Mouse (Mus musculus): ENCODE results near the gene Lrmda. TPM values are rescaled to one million over a fixed set of nuclear protein-coding genes. Genes with fewer than 3 reads are reported as not detected.
"Not testable (repeated sequence)": the region's sequence is repeated elsewhere in the genome, so short reads cannot be mapped to it uniquely, and the experiment has no call there.

The Lrmda gene
- polyA plus RNA-seq, 1 experiment from 2014 or later = 0.23 TPM

- not testable (repeated sequence) for H3K9me3 ChIP-seq
These were observed 782.2 kb downstream of the Lrmda start for GRCm38 (mm10) chr14:22801714-22802113.

GRCm38 (mm10) chr14:22807324-22807723 is 787.8 kb downstream of the Lrmda start:
- peak; percentile 44; the same call in 1 of the 2 replicates for ATAC-seq
- Histone ChIP-seq H3K27me3 (peaks cover 45% of the 10 kb centered on the region), H3K4me3 (replicated peaks) (no peak overlapping the region), H3K27ac (no peak overlapping the region; the same call in 1 of the 2 replicates), H3K9ac (replicated peaks) (no peak overlapping the region), H3K4me1 (replicated peaks) (peaks cover 28% of the 10 kb centered on the region), H3K4me2 (replicated peaks) (peak overlapping the region; percentile 55), H3K9me3 (no peaks in the 10 kb centered on the region), H3K36me3 (no peaks in the 10 kb centered on the region)
- WGBS = 0% methylated on average over 3 of the region's 3 CpGs

More at GRCm38 (mm10) chr14:22801714-22802113, 782.2 kb downstream of the Lrmda start:
- H3K27me3 ChIP-seq; H3K4me1 ChIP-seq (replicated peaks); H3K4me2 ChIP-seq (replicated peaks); ATAC-seq; H3K4me3 ChIP-seq (replicated peaks); H3K27ac ChIP-seq; H3K36me3 ChIP-seq; H3K9ac ChIP-seq (replicated peaks): not testable (repeated sequence)
- WGBS = 80% methylated on average over 4 of the region's 4 CpGs

- H3K27me3 ChIP-seq = peaks cover 50% of the 10 kb centered on the region
- no peak overlapping the region; the same call in 1 of the 2 replicates for H3K9ac ChIP-seq (replicated peaks)
- under 1% methylated on average over 20 of the region's 20 CpGs for WGBS
- peaks cover 32% of the 10 kb centered on the region for H3K4me1 ChIP-seq (replicated peaks)
- H3K4me2 ChIP-seq (replicated peaks) = peak overlapping the region; percentile 55
- H3K27ac ChIP-seq = 0 out of 2 replicates have a peak overlapping the region, but pooled peaks have one; percentile 37
- peak overlapping the region; percentile 32 for H3K4me3 ChIP-seq (replicated peaks)
- no peaks in the 10 kb centered on the region for H3K9me3 ChIP-seq
- H3K36me3 ChIP-seq = no peaks in the 10 kb centered on the region
- ATAC-seq = peak; percentile 91
These were observed 788.4 kb downstream of the Lrmda start for GRCm38 (mm10) chr14:22807726-22808594.

- Histone ChIP-seq H3K9ac (replicated peaks) (no peak overlapping the region), H3K9me3 (no peaks in the 10 kb centered on the region), H3K4me3 (replicated peaks) (no peak overlapping the region), H3K4me2 (replicated peaks) (peak overlapping the region; percentile 55; the same call in 1 of the 2 replicates), H3K36me3 (no peaks in the 10 kb centered on the region), H3K27me3 (peaks cover 51% of the 10 kb centered on the region), H3K4me1 (replicated peaks) (peaks cover 38% of the 10 kb centered on the region), H3K27ac (no peak overlapping the region)
- ATAC-seq = peak; percentile 46
- 18% methylated on average over 5 of the region's 5 CpGs for WGBS
These were observed 789.2 kb downstream of the Lrmda start for GRCm38 (mm10) chr14:22808595-22809166.

GRCm38 (mm10) chr14:22809229-22809628 is 789.7 kb downstream of the Lrmda start:
- no peak overlapping the region for H3K27ac ChIP-seq
- H3K36me3 ChIP-seq = no peaks in the 10 kb centered on the region
- 29% methylated on average over 3 of the region's 3 CpGs for WGBS
- ATAC-seq = no peak
- H3K9ac ChIP-seq (replicated peaks) = no peak overlapping the region
- H3K4me3 ChIP-seq (replicated peaks) = no peak overlapping the region
- no peak overlapping the region for H3K4me2 ChIP-seq (replicated peaks)
- peaks cover 43% of the 10 kb centered on the region for H3K4me1 ChIP-seq (replicated peaks)
- H3K27me3 ChIP-seq = peaks cover 54% of the 10 kb centered on the region
- H3K9me3 ChIP-seq = no peaks in the 10 kb centered on the region

GRCm38 (mm10) chr14:22810531-22810930 is 791.0 kb downstream of the Lrmda start:
- Histone ChIP-seq H3K27ac (no peak overlapping the region), H3K9me3 (no peaks in the 10 kb centered on the region), H3K27me3 (peaks cover 60% of the 10 kb centered on the region), H3K4me3 (replicated peaks) (no peak overlapping the region), H3K36me3 (no peaks in the 10 kb centered on the region), H3K9ac (replicated peaks) (no peak overlapping the region), H3K4me1 (replicated peaks) (peaks cover 43% of the 10 kb centered on the region), H3K4me2 (replicated peaks) (no peak overlapping the region)
- no peak for ATAC-seq
- WGBS = 79% methylated on average over 1 of the region's 1 CpGs

GRCm38 (mm10) chr14:22812824-22813223 is 793.3 kb downstream of the Lrmda start:
- no peak overlapping the region for H3K27ac ChIP-seq

GRCm38 (mm10) chr14:22813389-22813788 is 793.9 kb downstream of the Lrmda start:
- Histone ChIP-seq H3K4me2 (replicated peaks) (peak overlapping the region; percentile 26; the same call in 1 of the 2 replicates), H3K9ac (replicated peaks) (no peak overlapping the region), H3K4me3 (replicated peaks) (no peak overlapping the region), H3K9me3 (no peaks in the 10 kb centered on the region), H3K27me3 (peaks cover 62% of the 10 kb centered on the region), H3K27ac (no peak overlapping the region), H3K4me1 (replicated peaks) (peaks cover 19% of the 10 kb centered on the region), H3K36me3 (no peaks in the 10 kb centered on the region)
- WGBS = 12% methylated on average over 7 of the region's 7 CpGs
- ATAC-seq = no peak

More at GRCm38 (mm10) chr14:22812824-22813223, 793.3 kb downstream of the Lrmda start:
- Histone ChIP-seq H3K4me2 (replicated peaks) (no peak overlapping the region; the same call in 1 of the 2 replicates), H3K4me1 (replicated peaks) (peaks cover 23% of the 10 kb centered on the region), H3K4me3 (replicated peaks) (no peak overlapping the region), H3K9me3 (no peaks in the 10 kb centered on the region), H3K27me3 (peaks cover 62% of the 10 kb centered on the region), H3K9ac (replicated peaks) (no peak overlapping the region), H3K36me3 (no peaks in the 10 kb centered on the region)
- no peak for ATAC-seq
- 13% methylated on average over 6 of the region's 6 CpGs for WGBS

GRCm38 (mm10) chr14:22814811-22815345 is 795.4 kb downstream of the Lrmda start:
- Histone ChIP-seq H3K27me3 (peaks cover 48% of the 10 kb centered on the region), H3K27ac (no peak overlapping the region), H3K36me3 (no peaks in the 10 kb centered on the region), H3K4me1 (replicated peaks) (peaks cover 14% of the 10 kb centered on the region), H3K4me3 (replicated peaks) (no peak overlapping the region), H3K9ac (replicated peaks) (no peak overlapping the region), H3K9me3 (no peaks in the 10 kb centered on the region), H3K4me2 (replicated peaks) (no peak overlapping the region)
- WGBS = 50% methylated on average over 9 of the region's 9 CpGs
- ATAC-seq = no peak

GRCm38 (mm10) chr14:22817346-22818201 is 798.1 kb downstream of the Lrmda start:
- 70% methylated on average over 6 of the region's 6 CpGs for WGBS
- H3K9ac ChIP-seq (replicated peaks) = no peak overlapping the region
- no peak for ATAC-seq

GRCm38 (mm10) chr14:22818202-22818530 is 798.7 kb downstream of the Lrmda start:
- WGBS = 70% methylated on average over 3 of the region's 3 CpGs
- H3K9ac ChIP-seq (replicated peaks) = no peak overlapping the region
- H3K27me3 ChIP-seq = peaks cover 20% of the 10 kb centered on the region
- no peaks in the 10 kb centered on the region for H3K36me3 ChIP-seq
- H3K9me3 ChIP-seq = no peaks in the 10 kb centered on the region
- no peak for ATAC-seq
- H3K4me3 ChIP-seq (replicated peaks) = no peak overlapping the region
- H3K4me1 ChIP-seq (replicated peaks) = peaks cover 10% of the 10 kb centered on the region
- H3K27ac ChIP-seq = no peak overlapping the region
- H3K4me2 ChIP-seq (replicated peaks) = no peak overlapping the region

More at GRCm38 (mm10) chr14:22817346-22818201, 798.1 kb downstream of the Lrmda start:
- no peak overlapping the region for H3K27ac ChIP-seq
- H3K4me1 ChIP-seq (replicated peaks) = peaks cover 14% of the 10 kb centered on the region
- H3K4me3 ChIP-seq (replicated peaks) = no peak overlapping the region
- H3K4me2 ChIP-seq (replicated peaks) = no peak overlapping the region
- no peaks in the 10 kb centered on the region for H3K9me3 ChIP-seq
- no peaks in the 10 kb centered on the region for H3K36me3 ChIP-seq
- H3K27me3 ChIP-seq = peaks cover 24% of the 10 kb centered on the region
